Mouse (Mus musculus): ENCODE results near the gene Top2a.
A peak's percentile ranks its signal among the peaks of the same experiment; 100 is the strongest.

The Top2a gene

DNA sequence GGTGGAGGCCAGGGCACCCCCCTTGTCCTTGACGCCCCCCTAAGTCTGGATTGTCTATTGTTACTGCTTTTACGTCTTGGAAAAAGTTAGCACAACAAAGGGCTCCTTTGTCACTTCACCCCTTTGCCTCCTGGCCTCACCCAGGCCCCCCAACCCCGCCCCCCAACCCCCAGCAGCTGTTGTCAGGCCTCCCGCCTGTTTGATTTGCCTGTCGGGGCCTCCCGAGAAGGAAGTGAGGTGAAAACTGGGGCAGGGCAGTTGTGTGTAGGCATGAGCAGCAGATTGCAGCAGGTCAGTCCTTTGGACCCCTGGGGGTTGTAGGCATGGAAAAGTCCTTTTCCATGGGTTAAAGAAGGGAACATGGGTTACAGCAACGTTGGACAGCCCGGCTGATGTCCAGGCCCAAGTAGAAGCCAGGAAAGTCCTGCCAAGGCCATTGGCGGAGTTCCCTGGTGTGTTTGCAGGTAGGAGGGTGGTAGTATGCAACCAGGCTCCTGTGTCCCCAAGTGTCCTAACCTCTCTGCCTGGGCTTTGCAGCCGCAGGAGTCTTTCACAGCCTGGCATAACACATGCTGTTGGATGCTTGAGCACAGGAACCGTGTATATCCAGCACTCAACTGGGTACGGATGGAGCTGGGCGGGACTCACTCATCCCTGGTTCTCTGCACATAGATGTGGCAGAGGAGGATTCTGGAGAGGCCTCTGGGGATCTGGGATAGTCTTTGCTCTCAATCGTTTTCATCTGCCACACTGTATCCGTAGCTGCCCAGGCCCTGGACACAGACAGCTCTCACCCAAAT is 59.2 kb downstream of the Top2a start:
- DNase-seq (ENCODE audit: low spot score in 2 of 2) = no peak

DNA sequence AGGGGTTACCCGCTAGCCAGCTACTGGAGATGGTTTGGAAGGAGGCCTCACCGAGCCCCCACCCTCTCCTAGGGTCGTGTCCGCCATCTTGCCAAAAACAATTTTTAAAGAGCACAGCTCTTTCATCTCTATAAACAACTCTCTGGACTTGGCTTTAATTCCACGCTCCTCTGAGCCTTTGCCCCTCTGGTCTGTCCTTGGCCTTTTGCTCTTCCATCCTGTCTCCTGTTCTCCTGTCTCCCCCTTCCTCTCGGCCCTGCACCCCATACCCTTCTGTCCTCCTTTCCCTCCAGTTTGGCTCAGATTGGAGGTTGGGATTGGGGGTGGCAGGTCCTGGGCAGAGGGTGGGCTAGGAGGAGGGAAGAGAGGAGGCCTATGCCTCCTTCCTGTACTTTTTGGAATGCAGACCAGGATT is 59.8 kb downstream of the Top2a start:
- DNase-seq (ENCODE audit: low spot score in 2 of 2) = no peak

DNA sequence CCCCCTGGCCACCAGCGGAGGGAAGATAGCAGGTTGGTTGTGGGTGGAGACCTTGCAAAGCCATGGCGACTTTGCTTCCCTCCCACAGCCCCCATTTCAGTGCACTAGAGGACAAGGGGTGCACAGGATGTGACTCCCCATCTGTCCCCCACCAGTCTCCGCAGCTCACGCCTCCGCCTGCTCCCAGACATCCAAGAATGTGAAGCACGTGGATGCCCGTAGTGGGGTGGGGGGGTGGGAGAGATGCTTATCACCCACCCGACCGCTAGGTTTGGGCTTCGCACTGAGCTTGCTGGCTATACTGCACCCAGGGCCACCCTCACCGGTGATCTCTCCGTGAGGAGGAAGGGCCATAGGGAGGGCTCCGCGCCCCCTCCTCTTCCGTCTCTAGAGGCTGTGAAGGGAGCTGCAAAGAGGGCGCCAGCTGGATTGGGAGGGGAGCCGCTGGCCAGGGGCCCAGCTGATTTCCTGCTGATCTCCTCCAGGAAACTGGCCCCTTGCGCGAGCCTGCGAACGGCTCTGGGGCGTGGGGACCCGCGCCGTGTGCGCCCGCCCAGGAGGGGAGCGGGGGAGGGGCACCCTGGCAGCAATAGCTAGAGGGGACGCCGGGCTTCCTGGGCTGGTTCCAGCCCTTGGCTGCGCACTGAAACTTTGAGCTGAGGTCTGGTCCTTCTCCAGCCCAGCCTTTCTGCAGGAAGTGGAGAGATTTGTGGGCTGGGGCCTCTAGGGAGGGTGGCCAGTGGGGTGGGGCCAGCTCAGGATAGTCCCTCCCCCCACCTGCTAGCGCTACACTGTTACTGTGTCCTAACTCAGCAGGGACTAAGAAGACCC is 60.6 kb downstream of the Top2a start:
- no peak for DNase-seq (ENCODE audit: low spot score in 2 of 2)

DNA sequence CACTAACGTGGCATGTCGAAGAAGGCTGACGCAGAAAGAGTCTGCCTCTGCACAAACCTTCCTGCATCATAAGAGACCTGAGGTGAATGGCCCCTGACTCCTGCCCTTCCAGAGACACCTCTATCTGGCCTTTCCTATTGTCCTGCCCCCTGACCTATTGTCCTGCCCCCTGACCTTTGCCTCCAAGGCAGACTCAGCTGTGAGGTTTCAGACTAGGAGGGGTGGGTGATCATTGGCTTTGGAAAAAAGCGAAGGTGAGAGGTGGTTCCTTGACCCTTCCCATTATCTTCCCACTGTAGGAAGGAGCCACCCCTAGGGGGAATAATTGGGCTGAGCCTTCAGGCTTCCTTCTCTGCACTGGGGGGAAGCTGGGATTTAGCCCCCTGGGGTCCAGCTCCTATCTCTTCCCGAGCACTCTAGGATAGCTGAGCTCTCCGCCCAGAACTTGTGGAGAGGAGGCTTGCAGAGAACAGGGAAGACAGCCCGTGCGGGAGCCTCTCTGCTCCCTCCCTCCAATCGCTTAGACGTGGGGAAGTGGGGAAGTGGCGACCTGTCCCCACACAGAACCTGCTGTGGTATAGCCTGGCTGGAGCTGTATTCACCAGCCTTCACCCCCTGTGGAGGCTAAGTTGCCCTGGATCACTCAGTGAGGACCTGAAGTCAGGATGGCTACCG is 61.4 kb downstream of the Top2a start:
- DNase-seq (ENCODE audit: low spot score in 2 of 2) = no peak

DNA sequence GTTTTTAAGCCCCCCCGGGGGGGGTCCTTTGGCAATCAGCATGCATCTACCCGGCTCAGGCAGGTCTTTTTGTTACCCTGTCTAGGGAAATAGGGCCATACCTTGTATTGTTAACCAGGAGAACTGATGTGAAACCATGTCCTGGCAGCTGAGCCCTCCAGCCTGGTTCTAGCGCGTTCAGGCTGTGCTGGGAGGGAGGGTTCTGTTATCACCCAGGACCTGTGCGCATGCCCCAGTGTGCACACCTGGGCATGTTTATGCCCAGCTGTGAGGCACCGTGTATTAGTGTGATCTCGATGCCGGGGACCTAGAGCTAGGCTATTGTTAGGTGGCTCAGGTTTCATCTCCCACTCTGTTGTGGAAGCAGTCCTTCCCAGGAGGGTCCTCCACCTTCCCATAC is 62.2 kb downstream of the Top2a start:
- no peak for DNase-seq (ENCODE audit: low spot score in 2 of 2)

DNA sequence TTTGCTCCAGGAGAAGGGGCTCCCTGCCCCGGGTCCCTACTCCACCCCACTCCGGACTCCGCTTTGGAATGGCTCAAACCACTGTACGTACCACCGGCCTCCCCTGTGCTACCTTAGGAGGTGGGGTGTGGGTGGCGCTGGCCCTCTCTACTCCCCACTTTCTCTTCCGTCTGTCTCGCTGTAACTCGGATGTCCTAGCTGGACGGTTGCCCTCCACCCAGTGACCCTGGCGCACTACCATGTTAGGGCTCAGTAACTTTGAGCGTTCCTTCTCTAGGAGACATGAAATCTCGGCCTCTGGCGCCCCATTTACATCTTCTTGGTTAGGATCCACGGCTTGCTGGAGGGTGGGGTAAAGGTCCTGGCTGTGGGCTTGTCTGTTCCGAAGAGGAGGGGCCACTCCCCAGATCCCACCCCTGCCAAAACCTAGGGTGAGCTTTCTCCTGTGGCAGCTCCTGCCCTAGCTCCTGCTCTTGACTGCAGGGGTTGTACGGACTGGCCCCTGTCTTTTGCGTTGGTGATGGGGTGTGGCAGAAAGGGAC is 62.9 kb downstream of the Top2a start:
- DNase-seq (ENCODE audit: low spot score in 2 of 2) = no peak

DNA sequence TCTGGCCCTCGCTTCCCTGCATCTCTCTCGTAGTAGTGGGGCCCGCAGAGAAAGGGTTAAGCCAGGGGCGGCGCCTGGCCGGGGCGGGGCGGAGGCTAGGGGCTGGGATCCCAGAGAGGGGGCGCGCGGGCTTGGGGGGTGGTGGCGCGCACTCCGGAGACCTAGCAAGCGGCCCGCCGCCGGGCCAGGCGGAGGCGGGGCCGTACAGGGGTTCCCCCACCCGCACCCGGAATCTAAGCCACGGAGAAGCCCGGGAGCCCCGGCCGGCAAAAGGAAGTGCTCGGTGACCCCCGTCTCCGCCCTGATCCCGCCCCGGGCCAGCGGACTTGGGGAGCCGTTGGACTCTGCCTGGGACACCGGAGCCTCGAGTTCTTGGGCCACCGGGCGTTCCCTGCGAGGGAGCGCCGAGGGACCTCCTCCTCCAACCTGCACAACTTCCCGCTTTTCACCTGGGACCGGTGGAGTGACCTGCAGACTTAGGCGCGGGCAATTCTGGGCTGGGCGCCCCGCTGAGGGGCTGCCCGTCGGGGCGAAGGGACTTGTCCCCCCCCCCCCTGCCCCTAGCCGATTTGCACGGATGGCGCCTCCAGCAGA is 63.6 kb downstream of the Top2a start:
- DNase-seq (ENCODE audit: low spot score in 2 of 2) = no peak

DNA sequence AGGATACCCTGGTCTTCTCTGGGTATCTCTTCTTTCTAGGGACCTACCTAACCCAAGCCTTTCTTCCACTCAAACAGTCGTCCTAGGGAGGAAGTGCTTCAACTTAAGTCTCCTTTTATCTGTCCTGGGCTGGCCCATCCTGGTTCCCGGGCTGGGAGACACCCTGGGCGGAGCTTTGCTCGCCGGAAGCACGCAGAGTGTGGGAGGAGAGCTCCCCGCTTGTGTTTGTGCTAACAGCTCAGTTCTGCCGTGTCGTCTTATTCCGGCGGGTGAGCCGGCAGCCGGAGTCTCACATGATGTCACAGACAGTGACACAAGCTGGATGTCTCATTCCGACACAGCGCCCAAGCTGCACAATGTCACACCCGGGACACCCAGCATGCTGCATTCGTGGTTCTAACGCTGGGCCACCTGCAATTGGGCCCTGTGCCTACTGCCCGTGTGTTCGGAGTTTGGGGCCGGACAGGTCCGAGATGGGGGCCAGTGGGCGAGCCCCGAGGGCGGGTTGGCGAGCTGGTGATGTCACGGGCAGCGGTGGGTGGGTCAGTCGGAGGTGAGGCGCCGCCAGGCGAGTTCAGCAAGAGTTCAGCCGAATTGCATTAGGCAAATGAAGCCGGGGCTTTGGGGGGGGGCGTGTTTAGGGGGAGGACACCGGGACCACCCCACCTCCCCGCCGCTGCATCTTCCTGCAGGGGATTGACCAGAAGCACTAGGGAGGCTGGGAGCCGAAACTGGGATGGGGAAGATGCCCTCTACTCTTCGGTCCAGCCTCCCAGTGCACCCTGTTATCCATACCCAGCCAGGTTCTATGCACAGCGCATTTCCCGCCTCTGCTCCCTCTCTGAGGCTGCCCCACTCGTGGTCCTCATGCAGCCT is 64.3 kb downstream of the Top2a start:
- DNase-seq (ENCODE audit: low spot score in 2 of 2) = peak in 1 of 2 experiments; percentile 62

DNA sequence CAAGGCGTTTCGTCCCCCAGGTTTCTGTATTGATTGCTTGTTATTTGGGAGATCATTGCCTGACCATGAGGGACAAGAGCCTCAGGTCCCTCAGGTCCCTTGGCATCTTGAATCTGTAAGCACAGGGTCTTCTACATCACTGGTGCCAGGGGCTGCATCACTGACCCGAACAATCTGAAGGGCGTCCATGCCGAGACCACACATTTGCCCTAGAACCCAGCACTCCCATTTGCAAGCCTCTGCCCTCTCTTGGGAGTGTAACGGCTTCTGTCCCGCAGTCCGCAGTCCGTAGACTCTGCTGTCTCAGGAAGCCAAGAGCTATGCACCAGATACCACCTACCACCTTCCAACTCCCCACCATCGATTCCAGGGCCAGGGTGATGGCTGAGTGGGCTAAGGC is 67.6 kb downstream of the Top2a start:
- no peak for DNase-seq (ENCODE audit: low spot score in 2 of 2)

DNA sequence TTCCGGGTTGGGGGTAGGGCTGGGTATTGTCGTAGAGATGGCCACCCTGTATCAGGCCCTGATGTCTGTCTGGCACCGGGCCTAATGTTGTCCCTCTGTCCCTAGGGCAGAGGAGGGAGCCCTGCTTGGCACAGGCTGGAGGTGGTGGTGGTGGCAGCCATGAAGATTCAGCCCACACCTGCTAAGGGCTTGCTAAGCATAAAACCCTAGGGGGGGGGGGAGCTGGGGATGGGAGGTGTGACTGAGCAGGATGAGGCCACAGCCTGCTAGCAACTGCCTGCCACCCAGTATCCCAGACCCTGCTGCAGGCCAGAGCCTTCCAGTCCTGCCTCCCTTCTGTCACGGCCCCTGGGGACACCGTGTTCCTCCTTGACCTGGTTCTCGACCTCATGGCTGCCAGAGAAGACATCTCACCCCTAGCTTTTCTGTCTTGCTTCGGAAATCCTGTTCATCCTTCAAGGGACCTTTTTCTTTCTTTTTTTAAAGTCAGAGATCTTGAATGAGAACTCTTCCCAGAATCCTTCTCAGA is 68.2 kb downstream of the Top2a start:
- DNase-seq (ENCODE audit: low spot score in 2 of 2) = no peak

DNA sequence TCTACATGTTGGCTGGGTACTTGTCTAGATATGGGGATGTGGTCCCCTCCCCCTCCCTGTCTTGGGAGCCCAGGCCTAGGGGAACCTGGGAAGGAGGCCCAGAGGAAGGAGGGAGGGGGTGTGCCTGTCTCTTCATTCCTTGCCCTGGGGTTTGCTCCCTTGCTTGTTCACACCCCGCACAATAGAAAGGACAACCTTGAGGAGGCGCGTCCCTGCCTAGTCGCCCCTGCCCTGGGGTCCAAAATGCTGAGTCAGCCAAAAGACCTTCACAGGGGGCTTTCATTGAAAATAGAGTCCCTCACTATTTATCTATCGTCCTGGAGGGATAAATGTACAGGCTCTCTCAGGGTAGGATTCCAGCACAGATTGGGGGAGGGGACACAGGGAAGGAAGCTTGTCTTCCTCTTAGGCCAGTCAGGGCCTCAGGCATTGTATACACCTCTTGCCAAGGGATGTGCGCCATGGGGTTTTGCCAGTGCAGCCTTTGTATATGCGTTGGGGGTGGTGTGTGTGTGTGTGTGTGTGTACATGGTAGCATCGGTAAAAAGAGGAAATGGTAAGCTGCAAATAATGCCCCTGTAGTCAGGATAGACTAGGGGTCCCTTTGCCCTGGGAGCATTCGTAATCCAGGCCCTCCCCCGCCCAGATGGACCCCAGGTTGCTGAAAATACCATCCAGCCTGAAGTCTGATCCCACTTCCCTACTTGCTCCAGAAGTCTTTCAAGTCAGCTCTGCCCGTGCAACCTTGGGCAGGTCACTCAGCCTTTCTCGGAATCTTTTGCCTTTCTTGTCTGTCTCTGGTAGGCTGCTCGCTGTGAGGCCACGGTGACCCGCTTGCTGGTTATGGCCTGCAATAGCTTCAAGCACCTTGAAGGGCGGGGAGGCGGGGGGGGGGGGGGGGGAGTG is 68.9 kb downstream of the Top2a start:
- no peak for DNase-seq (ENCODE audit: low spot score in 2 of 2)

DNA sequence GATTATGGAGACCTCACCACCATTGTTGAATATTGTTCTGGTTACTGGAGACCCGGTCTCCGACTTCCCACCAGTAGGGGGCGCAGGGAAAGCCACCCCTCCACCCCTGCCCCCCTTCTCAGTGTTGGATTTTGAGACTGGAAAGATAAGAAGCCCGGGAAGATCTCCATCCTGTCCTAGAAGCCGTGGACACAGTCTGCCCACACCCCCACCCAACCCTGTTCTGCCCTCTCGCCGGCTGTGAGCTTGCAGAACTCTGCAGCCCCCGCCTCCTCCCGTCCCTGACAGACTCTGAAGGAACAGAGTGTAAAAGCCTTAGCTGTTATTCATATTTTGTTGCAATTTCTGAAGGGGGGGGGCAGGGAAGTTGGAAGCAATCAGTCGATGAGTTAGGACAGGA is 69.6 kb downstream of the Top2a start:
- no peak for DNase-seq (ENCODE audit: low spot score in 2 of 2)

DNA sequence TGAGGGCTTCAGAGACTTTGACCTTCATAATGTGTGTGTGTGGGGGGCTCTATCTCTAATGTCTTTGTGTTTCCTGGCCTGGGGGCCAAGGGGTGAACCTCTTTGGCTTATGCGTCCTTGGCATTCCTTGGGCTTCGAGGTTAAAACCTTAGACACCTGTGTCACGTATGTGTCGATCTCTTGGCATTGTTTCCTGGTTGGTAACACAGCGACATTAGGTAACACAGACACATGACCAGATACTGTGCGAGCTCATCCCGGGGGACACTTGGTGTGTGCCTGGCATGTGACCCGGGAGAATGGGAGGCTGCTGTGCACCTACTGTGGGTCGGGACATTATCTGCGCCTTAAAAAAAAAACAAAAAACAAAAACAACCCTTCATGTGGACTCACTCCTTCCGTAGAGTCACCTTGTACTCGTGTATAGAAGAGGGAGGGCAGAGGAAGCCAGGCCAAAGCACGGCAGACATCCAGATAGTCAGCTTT is 70.1 kb downstream of the Top2a start:
- no peak for DNase-seq (ENCODE audit: low spot score in 2 of 2)

DNA sequence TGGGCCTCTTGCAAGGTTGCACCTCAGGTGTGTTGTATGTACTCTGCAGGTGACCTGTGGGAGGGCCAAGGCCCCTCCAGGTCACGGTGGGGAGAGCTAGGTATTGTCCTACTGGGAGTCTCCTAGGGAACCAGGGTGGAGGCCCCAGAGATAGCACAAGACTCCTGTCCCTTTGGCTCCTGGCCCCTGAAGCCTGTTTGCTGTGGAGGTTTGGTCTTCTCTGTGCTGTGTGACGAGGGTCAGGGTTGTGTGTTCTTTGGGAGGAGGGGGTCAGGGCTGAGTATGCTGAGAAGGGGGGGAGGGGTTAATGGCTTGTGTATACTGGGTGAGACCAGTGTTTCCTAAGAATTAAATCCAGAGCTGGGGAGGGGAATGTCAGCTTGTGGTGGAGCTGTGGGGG is 70.6 kb downstream of the Top2a start:
- no peak for DNase-seq (ENCODE audit: low spot score in 2 of 2)

DNA sequence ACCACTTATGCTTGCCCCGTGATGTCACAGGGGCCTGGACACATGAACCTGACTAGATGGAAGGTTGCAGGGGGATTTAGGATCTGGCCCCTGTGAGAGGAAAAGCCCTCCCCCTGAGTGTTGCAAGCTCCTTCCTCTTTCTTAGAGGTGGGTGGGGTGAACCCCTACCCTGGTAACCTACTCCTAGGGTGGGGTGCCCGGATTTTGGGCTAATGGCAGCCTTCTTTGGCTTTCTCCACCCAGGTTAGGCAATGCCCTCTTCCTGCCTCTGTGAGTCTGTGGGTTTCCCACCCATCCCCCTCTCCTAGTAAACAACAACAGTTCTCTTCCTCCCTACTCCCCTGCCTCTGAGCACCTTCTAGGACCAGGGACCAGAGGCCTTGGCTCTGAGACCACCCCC is 71.3 kb downstream of the Top2a start:
- no peak for DNase-seq (ENCODE audit: low spot score in 2 of 2)

DNA sequence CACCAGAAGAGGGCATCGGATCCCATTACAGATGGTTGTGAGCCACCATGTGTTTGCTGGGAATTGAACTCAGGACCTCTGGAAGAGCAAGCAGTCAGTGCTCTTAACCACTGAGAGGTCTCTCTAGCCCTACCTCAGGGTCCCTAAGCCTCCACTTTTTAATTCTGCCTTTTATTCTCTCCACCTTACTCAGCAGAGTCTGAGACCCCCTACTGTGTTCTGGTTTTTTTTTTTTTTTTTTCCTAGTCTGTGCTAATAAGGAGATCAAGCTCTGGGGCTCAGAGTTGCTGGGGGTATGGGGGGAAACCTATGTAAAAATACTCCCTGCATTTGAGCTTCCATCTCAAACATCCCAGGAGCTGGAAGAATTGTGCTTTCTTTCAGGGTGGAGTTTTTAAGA is 71.9 kb downstream of the Top2a start:
- no peak for DNase-seq (ENCODE audit: low spot score in 2 of 2)

DNA sequence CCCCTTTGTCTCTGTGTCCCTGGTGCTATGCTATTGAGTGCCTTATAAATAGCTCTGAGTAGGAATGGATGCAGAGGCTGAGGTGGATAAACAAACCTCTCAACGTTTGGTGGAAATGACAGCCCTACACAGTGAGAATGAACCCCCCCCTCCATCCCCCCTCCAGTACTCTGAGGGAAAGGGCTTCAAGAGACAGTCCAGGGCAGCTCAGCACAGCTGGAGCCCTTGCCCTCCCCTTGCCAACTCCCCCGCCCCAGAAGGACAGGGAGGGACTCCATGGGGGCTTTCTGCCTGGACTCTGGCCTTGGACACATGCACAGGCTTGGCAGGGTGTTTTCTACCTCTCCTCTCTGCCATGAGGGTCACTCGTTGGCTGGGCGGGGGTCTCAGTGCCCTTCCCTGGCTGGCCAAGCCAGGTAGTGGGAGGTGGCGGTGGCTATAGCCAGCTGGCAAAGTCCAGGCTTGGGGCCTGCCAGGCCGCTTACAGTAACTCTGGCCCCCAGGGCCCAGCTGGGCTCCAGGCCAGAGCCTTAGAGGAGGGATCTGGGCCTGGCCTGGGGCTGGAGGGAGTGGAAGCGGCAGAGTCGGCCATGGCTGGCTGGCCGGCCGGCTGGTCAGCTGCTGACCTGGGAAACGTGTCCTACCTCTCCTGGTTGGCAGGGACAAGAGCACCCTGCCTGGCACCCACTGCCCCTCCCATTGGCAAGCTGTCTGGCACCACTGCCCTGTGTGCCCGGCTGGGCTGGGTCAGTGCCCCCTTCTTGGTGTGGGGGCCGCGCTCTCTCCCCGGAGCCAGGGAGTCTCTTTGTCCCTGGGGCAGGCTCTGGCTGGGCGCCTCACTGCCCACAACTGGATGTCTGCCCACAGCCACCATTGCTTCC is 72.7 kb downstream of the Top2a start:
- peak in 1 of 2 experiments; percentile 62 for DNase-seq (ENCODE audit: low spot score in 2 of 2)

DNA sequence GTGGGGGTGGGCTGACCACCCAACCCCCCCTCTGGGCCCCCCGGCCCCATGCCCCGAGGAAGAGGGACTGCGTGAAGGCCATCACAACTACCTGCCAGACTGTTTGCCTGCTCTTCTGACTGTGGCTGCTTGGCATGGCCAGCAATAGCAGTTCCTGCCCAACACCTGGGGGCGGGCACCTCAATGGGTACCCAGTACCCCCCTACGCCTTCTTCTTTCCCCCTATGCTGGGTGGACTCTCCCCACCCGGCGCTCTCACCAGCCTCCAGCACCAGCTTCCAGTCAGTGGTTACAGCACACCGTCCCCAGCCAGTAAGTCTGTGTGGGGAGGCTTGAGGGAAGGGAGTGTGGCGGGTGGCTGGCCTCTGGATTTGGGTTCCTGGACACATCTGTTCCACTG is 73.5 kb downstream of the Top2a start:
- no peak for DNase-seq (ENCODE audit: low spot score in 2 of 2)
